Mouse (Mus musculus) megakaryocyte, adult 5-6 weeks (primary cell): Measurements from ENCODE around the gene Usp46. TPM values are rescaled to one million over a fixed set of nuclear protein-coding genes. Genes with fewer than 3 reads are reported as not detected.
"Not testable (repeated sequence)": the region's sequence is repeated elsewhere in the genome, so short reads cannot be mapped to it uniquely, and the experiment has no call there.

Experiments used
- ATAC-seq: 2 replicates; pipeline ENCODE4 v1.8.0; 2016; ENCODE audit warnings: mild to moderate bottlenecking, inconsistent platforms; ENCODE audit not compliant: poor library complexity, severe bottlenecking
- total RNA-seq, 2 experiments: library from RNA; stranded (forward) in 1 of 2; stranded (reverse) in 1 of 2; fragments of 153-499, 151-499 nt in 1 of 2; fragments of 221-1000, 200-1000 nt in 1 of 2; gene quantifications; 2 replicates each; pipeline versions ENCODE4 v1.2.3 to v1.2.4; 2015 to 2017

The Usp46 gene
- total RNA-seq, 2 experiments from 2014 or later, result 7.3 to 9.3 TPM

GRCm38 (mm10) chr5:74028691-74029479 lies 39.3 kb downstream of the Usp46 start:
- peak; percentile 53 for ATAC-seq

DNA sequence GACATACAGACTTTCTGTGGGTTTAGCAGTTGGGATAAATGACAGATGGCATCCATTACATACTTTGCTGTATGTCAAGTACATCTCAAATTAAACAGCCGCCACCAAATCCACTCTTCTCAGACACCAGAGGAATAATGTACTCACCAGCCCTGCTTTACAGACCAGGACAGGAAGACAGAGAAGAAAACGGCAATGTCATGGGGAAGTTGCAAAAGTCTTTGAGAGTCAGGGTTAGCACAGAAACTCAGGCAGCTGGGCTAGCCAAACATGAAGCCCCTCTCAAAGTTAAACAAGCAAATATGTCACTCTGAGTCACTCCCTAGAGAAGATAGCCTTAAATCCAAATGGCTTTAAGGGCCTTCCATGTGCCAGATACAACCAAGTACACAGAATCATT lies 40.0 kb downstream of the Usp46 start:
- peak; percentile 94 for ATAC-seq

DNA sequence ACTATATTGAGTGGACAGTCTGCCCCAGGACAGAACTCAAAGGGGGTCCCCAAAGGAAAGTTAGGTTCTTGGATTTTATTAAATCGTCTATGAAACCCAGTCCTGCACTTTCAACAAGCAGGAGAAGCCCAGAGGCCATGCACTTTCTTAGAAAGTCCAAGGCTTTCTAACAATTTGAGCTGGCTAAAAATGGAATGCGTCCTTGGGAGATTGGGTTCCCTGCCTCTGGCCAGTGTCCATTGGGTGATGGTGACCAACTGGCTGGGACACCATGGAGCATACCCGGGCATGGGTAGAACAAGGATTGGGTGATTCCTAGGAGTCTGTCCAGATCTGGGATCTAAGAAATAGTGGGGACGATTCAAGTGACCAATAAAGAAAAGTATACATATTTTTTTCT lies 47.7 kb downstream of the Usp46 start:
- no peak for ATAC-seq

- ATAC-seq, result no peak
Measured at GRCm38 (mm10) chr5:74018870-74019565, 49.2 kb downstream of the Usp46 start.

- no peak for ATAC-seq
Measured at GRCm38 (mm10) chr5:74017488-74017887, 50.7 kb downstream of the Usp46 start.

DNA sequence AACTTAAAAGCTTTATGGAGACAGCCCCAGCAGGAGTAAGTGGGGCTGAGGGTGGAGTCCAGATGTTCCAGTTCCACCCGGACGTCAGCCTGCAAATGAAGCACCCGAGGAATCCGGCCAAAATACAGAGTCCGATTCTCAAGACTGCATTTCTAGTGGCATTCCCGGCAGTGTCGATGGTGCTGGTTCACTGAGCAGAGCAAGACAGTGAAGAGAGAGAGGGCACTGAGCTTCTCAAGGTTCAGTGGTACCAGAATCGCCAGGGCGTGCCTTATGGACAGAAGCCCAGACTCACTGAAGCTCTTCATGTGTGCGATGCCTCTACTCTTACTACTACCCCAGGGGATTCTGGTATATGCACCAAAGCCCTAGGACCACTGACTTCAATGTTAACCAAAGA lies 56.6 kb downstream of the Usp46 start:
- no peak for ATAC-seq

- ATAC-seq, result no peak
Measured at GRCm38 (mm10) chr5:74007492-74008070, 60.6 kb downstream of the Usp46 start.

- no peak for ATAC-seq
Measured at GRCm38 (mm10) chr5:74005936-74006335, 62.3 kb downstream of the Usp46 start.

GRCm38 (mm10) chr5:74001743-74002142 lies 66.5 kb downstream of the Usp46 start:
- no peak for ATAC-seq

DNA sequence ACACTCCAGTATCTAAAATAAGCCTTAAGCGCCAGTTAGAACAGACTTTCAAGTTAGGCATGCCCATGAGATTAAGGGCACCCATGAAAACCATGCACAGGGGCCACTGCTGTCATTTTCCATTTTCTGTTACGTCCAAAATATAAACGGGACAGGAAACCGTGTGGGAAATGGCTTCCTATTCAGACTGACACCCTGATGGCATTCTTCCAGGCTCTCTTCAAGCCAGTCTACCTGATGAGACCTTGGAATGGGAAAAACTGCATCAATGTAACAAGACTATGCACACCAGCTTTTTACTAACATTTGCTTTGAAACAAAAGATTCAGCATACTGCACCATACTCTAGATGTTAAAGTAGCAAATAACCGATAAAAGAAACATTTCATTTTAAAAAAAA lies 69.3 kb downstream of the Usp46 start:
- no peak for ATAC-seq

- ATAC-seq, result no peak
Measured at GRCm38 (mm10) chr5:73994850-73995249, 73.4 kb downstream of the Usp46 start.

- peak; percentile 68; the same call in 1 of the 2 replicates for ATAC-seq
Measured at GRCm38 (mm10) chr5:73993538-73993937, 74.7 kb downstream of the Usp46 start.

DNA sequence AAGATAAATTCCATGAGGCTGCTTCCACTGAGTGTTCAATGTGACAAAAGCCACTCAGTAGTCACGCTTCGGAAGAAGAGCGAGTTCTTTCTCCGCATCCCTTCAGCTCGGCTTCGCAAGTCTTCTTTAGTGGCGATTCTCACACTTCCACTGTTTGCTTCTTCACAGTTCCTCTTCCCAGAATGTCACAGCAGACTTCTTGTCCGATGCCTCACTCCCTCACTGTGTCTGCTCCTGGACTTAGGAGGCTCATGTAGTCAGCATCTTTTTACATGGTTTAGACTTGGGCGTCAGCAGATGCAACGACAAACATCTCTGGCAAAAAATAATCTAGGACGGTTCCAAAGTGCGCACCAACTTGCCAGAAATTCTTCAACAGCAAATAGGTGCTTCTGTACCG lies 75.9 kb downstream of the Usp46 start:
- ATAC-seq, result no peak

DNA sequence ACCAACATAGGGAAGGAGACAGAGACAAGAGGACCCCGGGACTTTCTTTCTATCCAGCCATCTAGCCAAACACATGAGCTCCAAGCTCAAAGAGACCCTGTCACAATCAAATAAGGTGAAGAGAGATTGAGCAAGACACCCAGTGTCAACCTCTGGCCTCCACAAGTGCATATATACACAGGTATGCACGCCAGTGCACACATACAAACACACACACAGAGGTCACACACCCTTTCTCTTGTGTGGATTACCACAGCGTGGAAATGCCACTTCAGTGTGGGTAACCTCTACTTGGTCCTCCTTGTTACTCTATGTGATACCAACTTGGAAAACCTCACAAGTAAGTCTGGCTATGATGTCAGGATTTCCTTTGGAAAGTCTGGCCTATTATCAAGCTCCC lies 78.7 kb downstream of the Usp46 start:
- no peak for ATAC-seq

DNA sequence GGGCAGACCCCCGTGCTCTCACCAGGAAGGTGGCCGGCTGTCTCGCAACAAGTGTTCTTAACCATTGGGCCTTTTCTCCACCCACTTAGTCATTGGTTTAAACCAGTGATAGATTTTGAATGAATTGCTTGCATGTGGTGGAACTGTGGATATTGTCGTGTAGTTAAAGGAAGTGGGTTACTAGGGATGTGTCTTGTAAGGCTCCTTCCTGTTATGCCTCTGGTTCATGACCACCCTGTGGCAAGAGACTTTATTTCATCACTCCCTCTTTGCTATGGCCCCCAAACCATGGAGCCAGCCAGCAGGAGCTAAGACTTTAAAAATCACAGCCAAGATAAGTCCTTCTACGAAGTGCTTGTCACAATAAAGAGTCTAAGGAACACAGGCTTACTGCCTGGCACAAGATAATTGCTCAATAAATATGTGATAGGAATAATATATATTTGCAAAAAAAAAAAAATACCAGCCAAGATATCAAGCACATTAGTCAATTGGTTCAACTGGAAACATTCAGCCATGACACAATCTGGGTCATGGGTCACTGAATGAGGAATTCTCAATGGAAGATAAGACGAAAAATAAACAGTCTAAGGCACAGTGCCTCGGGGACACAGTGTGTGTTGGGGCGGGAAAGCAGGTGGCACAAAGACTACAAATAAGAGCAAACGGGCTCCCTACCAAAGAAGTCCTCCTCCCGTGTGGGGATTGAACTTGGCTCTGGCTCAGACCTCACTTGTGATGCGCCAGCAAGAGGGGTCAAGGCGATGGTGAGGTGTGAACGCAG lies 80.3 kb downstream of the Usp46 start:
- ATAC-seq, result no peak

- ATAC-seq, result no peak
Measured at GRCm38 (mm10) chr5:73977426-73977825, 90.8 kb downstream of the Usp46 start.

DNA sequence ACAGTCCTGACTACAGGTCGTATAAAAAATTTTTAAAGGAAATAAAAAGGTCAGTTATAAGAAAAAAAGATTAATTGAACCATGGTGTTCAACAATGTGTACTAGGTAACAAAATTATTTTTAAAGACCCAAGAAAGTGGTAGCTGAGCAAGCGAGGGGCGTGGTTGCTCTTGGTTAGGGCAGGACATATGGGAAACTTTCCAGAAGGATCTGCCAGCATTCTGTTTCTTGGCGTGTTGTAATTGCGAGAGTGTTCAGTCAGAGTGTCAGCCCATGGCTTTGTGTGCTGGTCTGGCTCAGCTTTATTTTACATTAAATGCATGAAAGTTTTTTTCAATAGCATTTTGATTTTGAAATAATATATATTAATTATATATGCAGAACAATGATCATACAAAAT lies 96.5 kb downstream of the Usp46 start:
- ATAC-seq, result no peak

GRCm38 (mm10) chr5:73970024-73970628 lies 98.1 kb downstream of the Usp46 start:
- ATAC-seq, result no peak

DNA sequence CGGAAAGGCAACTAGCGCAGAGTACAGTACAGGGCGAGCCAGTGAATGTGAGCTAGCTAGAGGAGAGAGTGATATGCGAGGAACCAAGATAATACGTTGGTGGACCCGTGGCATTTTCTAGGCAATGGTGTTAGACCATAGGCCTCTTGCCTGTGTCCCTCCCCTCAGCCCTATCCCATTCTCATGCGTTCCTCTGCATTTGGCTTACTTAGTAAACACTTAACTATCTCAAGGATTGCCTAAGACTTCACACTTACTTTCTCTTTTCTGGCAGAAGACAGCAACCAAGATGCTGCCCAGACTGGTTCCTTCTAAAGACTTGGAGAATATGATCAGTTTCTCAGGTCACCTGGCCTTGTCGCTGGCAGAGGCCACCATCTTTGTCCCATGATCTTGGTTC lies 98.9 kb downstream of the Usp46 start:
- no peak for ATAC-seq

DNA sequence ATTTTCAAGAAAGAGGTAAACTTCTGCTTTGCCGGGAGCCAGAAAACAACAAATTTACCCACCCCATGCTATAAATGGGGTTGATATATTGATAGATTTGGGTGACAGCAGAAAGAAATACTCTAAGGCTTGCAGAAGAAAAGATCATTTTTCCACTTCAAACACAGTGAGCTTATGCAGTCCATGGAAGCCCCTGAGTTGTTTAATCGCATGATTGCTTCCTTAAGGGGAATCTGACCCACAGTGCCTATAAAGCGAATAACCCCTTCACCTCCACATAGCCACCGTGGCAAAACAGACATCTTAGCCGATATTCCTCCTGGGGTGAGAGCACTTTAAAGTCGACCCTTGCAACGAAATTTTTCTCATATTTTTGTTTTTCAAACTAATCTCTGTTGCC lies 108.5 kb downstream of the Usp46 start:
- no peak for ATAC-seq

DNA sequence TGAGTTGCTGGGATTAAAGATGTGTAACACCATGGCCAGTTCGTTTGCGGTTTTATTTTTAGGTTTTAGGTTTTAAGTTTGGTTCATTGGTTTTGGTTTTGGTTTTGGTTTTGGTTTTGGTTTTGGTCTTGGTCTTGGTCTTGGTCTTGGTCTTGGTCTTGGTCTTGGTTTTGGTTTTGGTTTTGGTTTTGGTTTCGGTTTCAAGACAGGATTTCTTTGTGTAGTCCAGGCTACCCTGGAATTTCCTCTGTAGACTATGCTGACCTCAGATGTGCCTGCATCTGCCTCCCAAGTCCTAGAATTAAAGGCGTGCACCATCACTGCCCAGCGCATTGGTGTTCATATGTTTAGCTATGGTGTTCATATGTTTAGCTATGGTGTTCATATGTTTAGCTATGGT lies 109.6 kb downstream of the Usp46 start:
- ATAC-seq, result not testable (repeated sequence)
